Mouse (Mus musculus) brain, embryonic 14.5 days (tissue): ENCODE measurements around the gene Pts.

Experiments used
- CTCF ChIP-seq: fragments of 200-500 bp; IDR thresholded peaks from 2 replicates; pipeline ENCODE4 v1.5.1; 2012; ENCODE audit warnings: inconsistent platforms, mild to moderate bottlenecking, moderate library complexity, borderline replicate concordance; ENCODE audit not compliant: insufficient read depth, insufficient read length; ENCODE audit errors: extremely low read depth
- POLR2A ChIP-seq: fragments of 200-500 bp; IDR thresholded peaks from 2 replicates; pipeline ENCODE4 v1.6.1; 2012; ENCODE audit warnings: mild to moderate bottlenecking, inconsistent platforms, borderline replicate concordance; ENCODE audit not compliant: poor library complexity, insufficient read depth, insufficient read length, severe bottlenecking; ENCODE audit errors: extremely low read depth

GRCm38 (mm10) chr9:50536603-50537135 lies 8.1 kb upstream of the Pts start:
- no peak for TF ChIP-seq CTCF
- no peak for TF ChIP-seq POLR2A
